Mouse (Mus musculus) mesoderm, embryonic 11.5 days (tissue): ENCODE data around the gene Krr1.

Experiments used
- DNase-seq: peaks from one replicate; pipeline ENCODE4 v3.0.0-alpha.2; 2012; ENCODE audit warnings: low read depth, low spot score

Krr1 gene

GRCm38 (mm10) chr10:111972542-111973361 lies at the start of gene Krr1:
Gene Krr1, plus strand, starts transcription at chr10:111972664.
- peak; percentile 96 for DNase-seq

GRCm38 (mm10) chr10:111923503-111924135 lies 48.8 kb upstream of the Krr1 start:
- DNase-seq = no peak

- DNase-seq = no peak
These were observed 48.3 kb upstream of the Krr1 start for GRCm38 (mm10) chr10:111924141-111924540.

GRCm38 (mm10) chr10:111924716-111925488 lies 47.6 kb upstream of the Krr1 start:
- no peak for DNase-seq

GRCm38 (mm10) chr10:111925489-111925860 lies 47.0 kb upstream of the Krr1 start:
- DNase-seq = peak; percentile 94

- DNase-seq = no peak
These were observed 39.7 kb upstream of the Krr1 start for GRCm38 (mm10) chr10:111932621-111933345.

GRCm38 (mm10) chr10:111935207-111935606 lies 37.3 kb upstream of the Krr1 start:
- DNase-seq = no peak

GRCm38 (mm10) chr10:111936021-111936420 lies 36.4 kb upstream of the Krr1 start:
- DNase-seq = no peak

- DNase-seq = no peak
These were observed 35.8 kb upstream of the Krr1 start for GRCm38 (mm10) chr10:111936491-111937145.

- no peak for DNase-seq
These were observed 35.3 kb upstream of the Krr1 start for GRCm38 (mm10) chr10:111937146-111937534.

- DNase-seq = no peak
These were observed 29.4 kb upstream of the Krr1 start for GRCm38 (mm10) chr10:111943026-111943425.

- no peak for DNase-seq
These were observed 26.9 kb upstream of the Krr1 start for GRCm38 (mm10) chr10:111945563-111945962.

- DNase-seq = no peak
These were observed 24.4 kb upstream of the Krr1 start for GRCm38 (mm10) chr10:111948041-111948440.

- no peak for DNase-seq
These were observed 23.5 kb upstream of the Krr1 start for GRCm38 (mm10) chr10:111949008-111949407.

- no peak for DNase-seq
These were observed 16.6 kb upstream of the Krr1 start for GRCm38 (mm10) chr10:111955836-111956235.

- DNase-seq = peak; percentile 89
These were observed 15.0 kb upstream of the Krr1 start for GRCm38 (mm10) chr10:111957271-111958045.

- no peak for DNase-seq
These were observed 14.4 kb upstream of the Krr1 start for GRCm38 (mm10) chr10:111958046-111958421.

- no peak for DNase-seq
These were observed 13.1 kb upstream of the Krr1 start for GRCm38 (mm10) chr10:111959353-111959752.

- no peak for DNase-seq
These were observed 12.0 kb upstream of the Krr1 start for GRCm38 (mm10) chr10:111960459-111960858.

GRCm38 (mm10) chr10:111966394-111966793 lies 6.1 kb upstream of the Krr1 start:
- no peak for DNase-seq
